Mouse (Mus musculus): ENCODE measurements at regions not wholly inside any gene's neighbourhood (a gene's known extent, or its start where the extent isn't known, plus 50 kb on each side); places are given as distances from the start of the nearest gene placed in this dataset.
A peak's percentile ranks its signal among the peaks of the same experiment; 100 is the strongest.

- no peak overlapping the region for H3K4me3 ChIP-seq
These were observed 1283.5 kb upstream of the Slc10a2 start for GRCm38 (mm10) chr8:6388651-6389050.

DNA sequence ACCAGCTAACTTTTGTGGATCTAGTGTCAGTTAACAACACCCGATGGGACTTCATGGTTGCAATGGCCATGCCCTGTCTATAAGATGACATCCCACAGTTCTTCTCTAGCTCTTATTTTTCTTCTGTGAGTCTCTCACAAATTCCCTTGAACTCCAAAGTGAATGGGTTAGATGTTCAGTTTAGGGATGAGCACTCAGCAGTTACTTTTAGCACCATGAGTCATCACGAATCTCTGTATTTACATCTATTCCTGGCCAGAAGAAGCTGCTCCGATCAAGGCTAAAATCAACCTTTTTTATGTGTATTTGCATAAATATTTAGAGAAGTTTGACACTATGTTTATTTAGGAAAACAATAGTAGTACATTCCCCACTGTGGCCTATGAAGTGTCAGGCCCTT lies 1269.6 kb upstream of the Slc10a2 start:
- DNase-seq (ENCODE audit: low spot score in 2 of 2): no peak
- no peak for TF ChIP-seq CTCF (conservative IDR thresholded peaks at IDR 0.05)
- Histone ChIP-seq H3K27ac (no peak overlapping the region), H3K4me3 (no peak overlapping the region)

More at GRCm38 (mm10) chr8:6388651-6389050, 1283.5 kb upstream of the Slc10a2 start:
- no peak for TF ChIP-seq CTCF (conservative IDR thresholded peaks at IDR 0.05)
- no peak overlapping the region for H3K27ac ChIP-seq
- DNase-seq (ENCODE audit: low spot score in 2 of 2): no peak

DNA sequence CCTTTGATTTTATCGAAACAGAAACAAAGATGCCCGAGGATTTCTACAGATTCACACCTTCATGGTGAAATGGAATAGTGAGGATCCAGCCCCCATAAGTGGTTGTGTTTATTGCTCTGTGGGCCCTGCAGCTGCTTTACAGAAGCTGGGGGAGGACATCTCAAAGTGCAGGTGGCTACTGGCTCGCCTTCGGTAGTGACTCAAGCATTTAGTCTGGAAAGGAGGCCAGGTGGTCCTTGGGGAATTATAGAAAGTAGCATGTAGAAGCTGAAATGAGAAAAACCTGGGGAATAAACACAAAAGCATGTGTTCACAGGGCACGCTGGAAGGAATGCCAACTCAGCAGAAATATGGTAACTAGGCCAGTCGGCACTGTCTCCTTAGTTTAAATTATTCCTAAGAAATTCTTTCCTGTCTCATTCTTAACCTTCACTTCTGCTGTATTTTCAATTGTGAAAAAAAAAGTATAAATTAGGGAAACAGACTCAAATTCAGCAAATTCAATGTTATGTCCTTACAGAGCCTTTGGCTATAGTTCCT lies 1256.3 kb upstream of the Slc10a2 start:
- no peak overlapping the region for H3K27ac ChIP-seq
- no peak overlapping the region for H3K4me3 ChIP-seq
- TF ChIP-seq CTCF (conservative IDR thresholded peaks at IDR 0.05): no peak
- DNase-seq (ENCODE audit: low spot score in 2 of 2): peak in 1 of 2 experiments; percentile 5

DNA sequence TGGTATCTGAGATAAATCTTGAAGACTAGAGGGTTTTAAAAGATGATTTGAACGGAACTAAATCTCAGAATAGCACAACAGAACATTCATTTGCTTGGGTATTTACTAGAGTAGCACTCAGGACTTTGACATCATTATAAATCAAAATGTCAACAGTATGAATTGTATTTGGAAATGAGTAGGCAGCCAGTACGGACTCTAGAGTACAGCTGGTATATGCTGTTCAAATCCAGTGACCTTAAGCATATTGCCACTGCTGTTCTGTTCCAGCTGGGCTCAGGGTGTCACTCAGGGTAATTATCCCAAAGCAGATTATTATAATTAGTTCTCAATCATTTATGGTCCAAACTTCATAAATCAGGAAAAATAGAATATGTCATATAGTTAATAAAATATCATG lies 1252.7 kb upstream of the Slc10a2 start:
- no peak overlapping the region for H3K4me3 ChIP-seq
- H3K27ac ChIP-seq: no peak overlapping the region
- no peak for DNase-seq (ENCODE audit: low spot score in 2 of 2)
- no peak for TF ChIP-seq CTCF (conservative IDR thresholded peaks at IDR 0.05)

DNA sequence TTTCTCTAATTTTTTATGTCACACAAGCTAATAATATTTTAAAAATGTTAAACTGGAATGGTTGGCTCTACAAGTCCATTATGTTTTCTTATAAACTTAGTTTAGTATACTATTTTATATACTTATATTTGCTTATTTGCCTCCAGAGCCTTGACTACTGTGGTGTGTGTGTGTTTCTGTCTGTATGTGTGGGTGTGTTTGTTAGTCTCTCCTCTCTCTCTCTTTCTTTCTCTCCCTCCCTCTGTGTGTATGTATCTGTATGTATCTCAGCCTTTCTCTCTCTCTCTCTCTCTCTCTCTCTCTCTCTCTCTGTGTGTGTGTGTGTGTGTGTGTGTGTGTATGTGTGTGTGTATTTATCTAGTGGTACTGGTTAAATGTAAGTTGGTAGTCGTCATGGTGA lies 1245.3 kb upstream of the Slc10a2 start:
- Histone ChIP-seq H3K4me3 (no peak overlapping the region), H3K27ac (no peak overlapping the region)
- TF ChIP-seq CTCF (conservative IDR thresholded peaks at IDR 0.05): no peak
- DNase-seq (ENCODE audit: low spot score in 2 of 2): no peak

GRCm38 (mm10) chr8:6350052-6350451 lies 1244.9 kb upstream of the Slc10a2 start:
- H3K4me3 ChIP-seq: no peak overlapping the region
- peak; percentile 76 for TF ChIP-seq CTCF (conservative IDR thresholded peaks at IDR 0.05)
- H3K27ac ChIP-seq: no peak overlapping the region
- DNase-seq (ENCODE audit: low spot score in 2 of 2): peak; percentile 20 to 50

DNA sequence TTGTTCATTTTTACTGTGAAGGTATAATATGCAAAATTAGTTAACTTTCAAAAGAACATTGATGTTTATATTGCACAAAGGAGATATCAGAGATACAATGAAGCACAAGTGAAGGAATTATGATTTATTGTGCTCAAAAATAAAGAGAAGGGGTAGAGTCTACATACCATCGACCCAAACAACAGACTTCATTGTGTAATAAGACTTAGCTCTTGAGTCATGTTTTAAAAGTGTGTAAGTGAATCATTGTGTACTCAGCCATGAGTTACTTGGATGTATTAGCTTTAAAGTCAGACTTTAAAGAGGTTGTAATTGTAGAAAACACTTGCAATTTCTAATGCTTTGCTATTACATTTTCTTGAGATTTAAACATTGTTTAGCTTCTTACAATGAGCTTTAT lies 1240.6 kb upstream of the Slc10a2 start:
- Histone ChIP-seq H3K4me3 (no peak overlapping the region), H3K27ac (no peak overlapping the region)
- no peak for TF ChIP-seq CTCF (conservative IDR thresholded peaks at IDR 0.05)
- DNase-seq (ENCODE audit: low spot score in 2 of 2): no peak

- TF ChIP-seq CTCF (conservative IDR thresholded peaks at IDR 0.05): no peak
- H3K4me3 ChIP-seq: no peak overlapping the region
- no peak for DNase-seq (ENCODE audit: low spot score in 2 of 2)
- no peak overlapping the region for H3K27ac ChIP-seq
These were observed 1235.2 kb upstream of the Slc10a2 start for GRCm38 (mm10) chr8:6340158-6340855.

DNA sequence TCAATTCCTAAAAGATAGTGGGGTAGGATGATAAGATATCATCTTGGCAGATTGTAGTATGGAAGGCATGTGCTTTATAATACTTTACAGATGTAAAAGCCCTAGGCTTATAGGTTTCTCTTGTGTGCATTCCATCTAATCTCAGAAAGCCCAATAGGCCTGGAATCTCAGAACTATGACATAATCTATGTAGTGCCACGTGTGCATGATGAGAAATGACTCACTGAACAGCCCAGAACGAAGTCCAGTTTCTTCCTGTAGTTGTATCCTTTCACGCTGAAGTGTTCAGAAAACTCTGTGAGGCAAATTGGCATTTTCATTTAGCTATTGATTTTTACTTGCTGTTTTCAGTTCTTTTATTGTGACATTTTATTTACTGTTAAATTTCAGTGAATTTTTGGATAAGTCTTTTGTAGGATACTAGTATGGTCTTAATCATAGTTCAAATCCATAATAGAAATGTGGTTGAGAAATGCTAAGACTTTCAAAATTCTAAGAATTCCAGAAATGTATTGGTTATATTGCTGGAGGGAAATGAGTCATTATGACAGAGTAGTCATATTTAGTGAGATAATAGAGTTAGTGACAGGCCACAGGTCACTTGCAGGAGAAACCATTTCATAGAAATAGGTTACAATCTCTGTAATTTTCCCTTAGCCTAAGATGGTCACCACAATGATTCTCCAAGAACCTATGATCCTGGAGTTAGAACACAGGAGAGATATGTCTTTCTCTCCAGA lies 1229.3 kb upstream of the Slc10a2 start:
- TF ChIP-seq CTCF (conservative IDR thresholded peaks at IDR 0.05): no peak
- H3K27ac ChIP-seq: no peak overlapping the region
- H3K4me3 ChIP-seq: no peak overlapping the region
- DNase-seq (ENCODE audit: low spot score in 2 of 2): no peak

DNA sequence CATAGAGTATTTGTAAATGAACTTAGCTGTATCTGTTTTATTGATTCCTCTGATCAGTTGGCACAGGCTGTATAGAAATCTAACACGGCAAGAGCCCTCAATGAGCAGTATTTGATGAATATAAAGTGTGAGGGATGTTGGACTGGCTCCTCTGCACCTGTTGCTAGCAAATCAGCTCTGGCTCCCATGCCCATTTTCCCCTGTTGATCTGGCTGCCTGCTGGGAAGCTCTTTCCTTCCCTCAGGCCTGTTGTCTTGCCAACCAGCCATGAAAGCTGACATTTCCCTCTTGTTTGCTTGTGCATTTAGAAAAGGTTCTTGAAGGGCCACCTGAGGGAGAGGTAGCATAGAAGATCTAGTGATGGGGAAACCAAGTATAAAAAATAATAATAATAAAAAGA lies 1216.2 kb upstream of the Slc10a2 start:
- Histone ChIP-seq H3K27ac (no peak overlapping the region), H3K4me3 (no peak overlapping the region)
- no peak for TF ChIP-seq CTCF (conservative IDR thresholded peaks at IDR 0.05)
- no peak for DNase-seq (ENCODE audit: low spot score in 2 of 2)

GRCm38 (mm10) chr8:6315162-6315845 lies 1210.2 kb upstream of the Slc10a2 start:
- no peak for TF ChIP-seq CTCF (conservative IDR thresholded peaks at IDR 0.05)
- no peak overlapping the region for H3K4me3 ChIP-seq
- H3K27ac ChIP-seq: no peak overlapping the region
- no peak for DNase-seq (ENCODE audit: low spot score in 2 of 2)

GRCm38 (mm10) chr8:6288889-6289288 lies 1183.7 kb upstream of the Slc10a2 start:
- TF ChIP-seq CTCF (conservative IDR thresholded peaks at IDR 0.05): no peak
- Histone ChIP-seq H3K27ac (no peak overlapping the region), H3K4me3 (no peak overlapping the region)
- DNase-seq (ENCODE audit: low spot score in 2 of 2): peak in 1 of 2 experiments; percentile 6

DNA sequence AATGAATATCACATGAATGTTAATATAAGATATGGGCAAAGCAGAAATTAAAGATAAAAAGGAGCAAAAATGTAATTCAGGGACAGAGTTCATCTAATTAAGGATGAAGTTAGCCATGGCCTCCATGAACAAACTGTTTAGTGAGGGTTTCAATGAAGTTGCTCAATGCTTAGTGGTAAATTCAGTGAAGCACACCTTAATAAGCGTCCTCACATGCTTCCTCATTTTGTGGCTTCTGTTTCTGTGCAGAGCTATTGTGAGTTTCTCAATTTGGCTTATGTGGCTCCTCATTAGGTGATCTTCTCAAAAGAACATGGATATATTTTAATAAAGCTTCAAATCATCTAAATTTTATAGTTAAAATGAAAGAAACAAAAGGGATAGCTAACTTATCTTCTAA lies 1174.8 kb upstream of the Slc10a2 start:
- no peak overlapping the region for H3K4me3 ChIP-seq
- H3K27ac ChIP-seq: no peak overlapping the region
- DNase-seq (ENCODE audit: low spot score in 2 of 2): no peak
- TF ChIP-seq CTCF (conservative IDR thresholded peaks at IDR 0.05): no peak

All from layer of hippocampus, adult 2 months (tissue).